Mouse (Mus musculus): ENCODE results near the gene Zc3h6. TPM values are rescaled to one million over a fixed set of nuclear protein-coding genes. Genes with fewer than 3 reads are reported as not detected.
"Not testable (repeated sequence)": the region's sequence is repeated elsewhere in the genome, so short reads cannot be mapped to it uniquely, and the experiment has no call there.

Zc3h6 gene
- total RNA-seq, 2 experiments from 2014 or later = 11.4 to 13.3 TPM

DNA sequence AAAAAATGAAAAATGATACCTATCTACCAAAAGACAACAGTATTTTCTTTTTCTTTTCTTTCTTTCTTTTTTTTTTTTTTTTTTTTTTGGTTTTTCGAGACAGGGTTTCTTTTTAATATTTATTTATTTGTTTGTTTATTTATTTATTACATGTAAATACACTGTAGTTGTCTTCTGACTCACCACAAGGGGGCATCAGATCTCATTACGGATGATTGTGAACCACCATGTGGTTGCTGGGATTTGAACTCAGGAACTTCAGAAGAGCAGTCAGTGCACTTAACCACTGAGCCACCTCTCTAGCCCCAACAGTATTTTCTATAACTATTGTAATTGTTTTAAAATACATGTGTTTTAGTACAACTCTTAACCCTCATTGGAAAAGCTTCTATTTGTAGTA, 41.7 kb downstream of the Zc3h6 start:
- DNase-seq (ENCODE audit: low spot score in 2 of 2); intact Hi-C loops (cut with DNase I): not testable (repeated sequence)

- no peak for DNase-seq (ENCODE audit: low spot score in 2 of 2)
- intact Hi-C loops (cut with DNase I) = no loop called here
These were observed 52.9 kb downstream of the Zc3h6 start for GRCm38 (mm10) chr2:129020106-129020505.

GRCm38 (mm10) chr2:129024820-129025219, 57.6 kb downstream of the Zc3h6 start:
- intact Hi-C loops (cut with DNase I) = no loop called here
- no peak for DNase-seq (ENCODE audit: low spot score in 2 of 2)

DNA sequence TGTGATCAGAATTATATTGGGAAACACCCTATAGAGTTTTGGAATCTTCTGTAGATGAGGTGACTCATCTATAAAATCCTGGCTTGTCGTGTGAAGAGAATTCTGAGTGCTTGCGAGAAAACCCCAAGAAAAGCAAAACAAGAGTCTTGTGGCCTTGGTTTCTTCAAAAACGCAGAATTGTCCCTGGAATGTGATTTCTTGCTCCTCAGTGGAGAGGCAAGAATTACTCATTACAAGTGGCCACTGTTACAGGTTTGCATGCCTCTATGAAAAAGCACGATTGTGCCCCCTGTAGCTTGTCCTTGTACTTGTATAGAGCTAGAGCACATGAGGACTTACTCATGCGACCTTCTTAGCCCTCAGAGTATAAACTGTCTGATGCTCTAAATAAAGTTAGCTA, 68.2 kb downstream of the Zc3h6 start:
- intact Hi-C loops (cut with DNase I) = no loop called here
- DNase-seq (ENCODE audit: low spot score in 2 of 2) = no peak

GRCm38 (mm10) chr2:129038426-129038936, 71.3 kb downstream of the Zc3h6 start:
- DNase-seq (ENCODE audit: low spot score in 2 of 2) = peak; percentile 15 to 22
- intact Hi-C loops (cut with DNase I) = no loop called here

GRCm38 (mm10) chr2:129038937-129039631, 71.9 kb downstream of the Zc3h6 start:
- DNase-seq (ENCODE audit: low spot score in 2 of 2) = peak in 1 of 2 experiments; percentile 5
- intact Hi-C loops (cut with DNase I) = no loop called here

- no peak for DNase-seq (ENCODE audit: low spot score in 2 of 2)
- intact Hi-C loops (cut with DNase I) = no loop called here
These were observed 73.4 kb downstream of the Zc3h6 start for GRCm38 (mm10) chr2:129040567-129040966.

DNA sequence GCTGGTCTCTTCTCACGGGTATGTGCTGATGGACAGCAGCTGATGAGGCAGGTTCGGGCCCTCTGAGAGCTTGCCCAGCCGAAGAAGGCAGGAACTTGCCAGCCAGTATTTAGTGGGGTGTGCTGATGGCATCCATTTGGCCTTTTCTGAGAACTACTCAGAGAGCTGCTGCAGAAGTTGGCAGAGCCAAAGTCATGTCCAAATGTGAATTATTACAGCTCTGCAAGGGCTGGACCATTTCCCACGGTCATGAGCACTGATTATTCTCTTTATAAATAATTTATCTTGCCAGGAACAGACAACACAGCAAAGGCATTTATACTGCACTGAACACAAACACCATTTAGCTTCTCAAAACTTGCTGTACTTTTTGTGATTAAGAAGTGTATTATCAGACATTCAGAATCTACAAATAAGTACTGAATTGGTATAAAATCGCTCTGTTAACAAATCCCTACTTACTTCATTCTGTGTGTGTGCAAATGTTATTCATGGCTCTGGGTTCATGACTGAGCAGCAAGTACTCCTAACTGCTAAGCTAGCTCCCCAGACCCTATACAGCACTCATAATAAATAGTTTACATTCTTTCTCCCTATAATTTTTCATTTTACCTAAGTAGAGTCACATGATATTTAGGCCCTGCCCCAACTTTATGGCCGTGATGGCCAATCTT, 79.1 kb downstream of the Zc3h6 start:
- intact Hi-C loops (cut with DNase I) = no loop called here
- no peak for DNase-seq (ENCODE audit: low spot score in 2 of 2)

- intact Hi-C loops (cut with DNase I) = no loop called here
- DNase-seq (ENCODE audit: low spot score in 2 of 2) = no peak
These were observed 79.6 kb downstream of the Zc3h6 start for GRCm38 (mm10) chr2:129046846-129047196.

GRCm38 (mm10) chr2:129047811-129048210, 80.6 kb downstream of the Zc3h6 start, which contains the start of gene Vinac1:
Vinac1 (minus strand) TSS chr2:129048172.
- no peak for DNase-seq (ENCODE audit: low spot score in 2 of 2)
- intact Hi-C loops (cut with DNase I) = no loop called here

GRCm38 (mm10) chr2:129052451-129052983, 85.3 kb downstream of the Zc3h6 start:
- intact Hi-C loops (cut with DNase I) = no loop called here
- no peak for DNase-seq (ENCODE audit: low spot score in 2 of 2)

DNA sequence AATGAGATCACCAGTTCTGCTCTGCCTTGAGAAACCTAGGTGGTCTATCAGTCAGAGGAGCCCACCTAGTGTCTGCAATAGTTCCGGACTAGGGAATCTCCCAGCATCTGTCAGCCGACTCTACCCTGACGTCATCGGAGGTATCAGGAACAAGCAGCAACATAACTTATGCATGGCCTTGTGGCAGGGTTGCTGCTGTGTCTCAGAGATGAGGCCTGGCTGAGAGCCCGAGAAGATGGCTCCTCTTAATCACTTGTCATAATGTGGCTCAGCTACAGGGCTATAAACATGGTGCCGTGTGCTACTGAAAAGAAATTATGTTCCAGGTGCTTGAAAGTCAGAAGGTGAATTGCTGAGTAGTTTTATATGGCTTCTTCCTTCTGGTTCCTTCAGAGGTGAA, 88.5 kb downstream of the Zc3h6 start:
- DNase-seq (ENCODE audit: low spot score in 2 of 2) = no peak
- intact Hi-C loops (cut with DNase I) = no loop called here

DNA sequence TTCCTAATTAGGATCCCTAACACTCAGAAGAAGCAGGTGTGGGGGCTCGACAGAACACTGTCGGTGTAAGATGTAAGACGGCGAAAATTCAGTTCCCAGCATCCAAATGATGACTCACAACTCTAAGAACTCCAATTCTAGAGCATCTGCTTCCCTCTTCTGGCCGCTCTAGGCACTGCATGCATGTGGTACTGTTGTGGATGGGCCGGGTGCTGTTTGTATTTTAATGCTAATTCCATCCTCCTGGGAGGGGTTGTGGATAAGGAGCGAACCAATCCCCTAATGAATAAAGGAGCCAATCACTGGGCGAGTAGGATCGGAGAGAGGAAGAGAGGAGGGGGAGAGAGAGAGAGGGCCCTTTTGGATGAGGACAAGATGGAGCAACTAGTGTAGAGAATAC, 89.4 kb downstream of the Zc3h6 start:
- DNase-seq (ENCODE audit: low spot score in 2 of 2) = no peak
- intact Hi-C loops (cut with DNase I) = no loop called here

GRCm38 (mm10) chr2:129057256-129057655, 90.1 kb downstream of the Zc3h6 start:
- intact Hi-C loops (cut with DNase I) = no loop called here
- no peak for DNase-seq (ENCODE audit: low spot score in 2 of 2)

DNA sequence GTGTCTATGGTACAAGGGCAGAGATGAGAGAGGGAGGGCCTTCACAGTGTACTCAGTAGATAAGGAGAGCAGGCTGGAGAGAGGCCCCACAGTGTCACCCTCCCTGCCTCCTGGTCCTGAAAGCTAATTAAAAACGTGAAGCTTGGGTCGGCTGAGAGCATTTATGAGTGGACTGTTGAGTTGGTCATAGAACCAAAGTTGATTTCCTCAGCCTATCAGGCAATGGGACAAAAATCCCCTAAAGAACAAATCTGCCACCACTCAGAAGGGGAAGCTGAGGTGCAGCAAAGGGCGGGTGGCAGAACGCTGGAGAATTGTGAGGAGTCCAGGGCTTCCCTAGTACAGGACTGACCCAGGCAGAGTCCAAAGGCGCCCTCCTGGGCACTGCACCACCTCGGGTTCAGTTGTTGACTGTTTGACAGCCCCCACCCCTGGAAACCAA, 90.7 kb downstream of the Zc3h6 start:
- intact Hi-C loops (cut with DNase I) = no loop called here
- no peak for DNase-seq (ENCODE audit: low spot score in 2 of 2)

DNA sequence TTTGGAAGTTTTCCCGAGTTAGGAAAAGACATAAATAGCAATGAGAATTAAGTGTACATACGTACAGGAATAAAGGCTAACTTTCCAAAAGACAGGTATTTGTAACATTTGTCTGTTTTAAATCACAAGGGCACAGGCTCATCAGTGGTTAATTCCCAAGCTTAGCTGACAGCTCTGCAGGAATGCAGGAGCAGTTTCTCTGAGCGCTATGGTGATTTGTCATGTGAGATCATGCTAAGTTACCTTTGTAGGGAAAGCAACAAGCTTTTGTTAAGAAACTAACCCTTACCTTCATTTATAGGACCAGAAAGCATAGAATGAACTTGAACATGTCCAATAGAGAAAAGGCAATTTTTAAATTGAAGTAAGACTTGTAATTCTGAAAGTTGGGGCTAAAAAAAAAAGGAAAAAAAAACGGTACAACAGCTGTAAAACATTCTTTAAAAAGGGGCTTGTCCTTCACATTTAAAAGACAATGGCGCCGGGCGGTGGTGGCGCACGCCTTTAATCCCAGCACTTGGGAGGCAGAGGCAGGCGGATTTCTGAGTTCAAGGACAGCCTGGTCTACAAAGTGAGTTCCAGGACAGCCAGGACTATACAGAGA, 94.4 kb downstream of the Zc3h6 start:
- intact Hi-C loops (cut with DNase I) = no loop called here
- no peak for DNase-seq (ENCODE audit: low spot score in 2 of 2)

GRCm38 (mm10) chr2:129065437-129066282, 98.5 kb downstream of the Zc3h6 start, which contains the start of gene Ttl:
Ttl (plus strand) TSS chr2:129065942.
- peak in 1 of 2 experiments; percentile 73 for DNase-seq (ENCODE audit: low spot score in 2 of 2)
- intact Hi-C loops (cut with DNase I) = no loop called here

- intact Hi-C loops (cut with DNase I) = no loop called here
- DNase-seq (ENCODE audit: low spot score in 2 of 2) = peak; percentile 60 to 62
These were observed 99.1 kb downstream of the Zc3h6 start for GRCm38 (mm10) chr2:129066326-129066725.

Data from left cerebral cortex, postnatal 14 days (tissue).